Mouse (Mus musculus) midbrain, postnatal 0 days (tissue): ENCODE data around the gene Slc12a7. TPM values are rescaled to one million over a fixed set of nuclear protein-coding genes. Genes with fewer than 3 reads are reported as not detected.
"Not testable (repeated sequence)": the region's sequence is repeated elsewhere in the genome, so short reads cannot be mapped to it uniquely, and the experiment has no call there.

Experiments
- ATAC-seq: fragments of 200-750 bp; cut with Nextera tagmentation; 2 replicates; pipeline ENCODE4 v1.8.0; 2017; ENCODE audit warnings: moderate number of reproducible peaks, mild to moderate bottlenecking, moderate TSS enrichment, moderate library complexity; ENCODE audit not compliant: low FRiP score
- DNase-seq: peaks from one replicate; pipeline ENCODE4 v3.0.0-alpha.2; 2015; ENCODE audit warnings: low spot score
- H3K27ac ChIP-seq: fragments of 300-500 bp; sonication (generic); 2 replicates; pipeline ENCODE4 v1.5.1; 2014; ENCODE audit warnings: low read depth, mild to moderate bottlenecking, low read length, mixed read lengths
- H3K27me3 ChIP-seq: fragments of 300-500 bp; sonication (generic); 2 replicates; pipeline ENCODE4 v1.6.1; 2014; ENCODE audit warnings: low read length, control low read depth, mixed read lengths; ENCODE audit not compliant: insufficient read depth
- H3K36me3 ChIP-seq: fragments of 300-500 bp; sonication (generic); 2 replicates; pipeline ENCODE4 v1.6.1; 2014; ENCODE audit warnings: low read length, control low read depth, mixed read lengths; ENCODE audit not compliant: insufficient read depth
- H3K4me1 ChIP-seq: fragments of 300-500 bp; sonication (generic); 2 replicates; pipeline ENCODE4 v1.6.1; 2014; ENCODE audit warnings: mild to moderate bottlenecking, control low read depth, antibody characterized with exemption, low read length, mixed read lengths; ENCODE audit not compliant: insufficient read depth
- H3K4me2 ChIP-seq: fragments of 300-500 bp; sonication (generic); 2 replicates; pipeline ENCODE4 v1.6.1; 2014; ENCODE audit warnings: low read depth, mild to moderate bottlenecking, low read length, mixed read lengths; ENCODE audit not compliant: poor library complexity, severe bottlenecking
- H3K4me3 ChIP-seq: fragments of 300-500 bp; sonication (generic); 2 replicates; pipeline ENCODE4 v1.5.1; 2014; ENCODE audit warnings: low read depth, mild to moderate bottlenecking, low read length, moderate library complexity
- H3K9ac ChIP-seq: fragments of 300-500 bp; sonication (generic); replicated peaks from 2 replicates; pipeline ENCODE4 v1.6.1; 2014; ENCODE audit warnings: mild to moderate bottlenecking, low read length, moderate library complexity, mixed read lengths; ENCODE audit not compliant: poor library complexity, severe bottlenecking
- H3K9me3 ChIP-seq: fragments of 300-500 bp; sonication (generic); 2 replicates; pipeline ENCODE4 v1.6.1; 2016; ENCODE audit warnings: low read length, control low read depth
- CTCF ChIP-seq: IDR thresholded peaks from 2 replicates; pipeline ENCODE4 v1.5.1; 2016; ENCODE audit warnings: antibody characterized with exemption, mild to moderate bottlenecking
- WGBS: fragments of 180-500 bp; shearing (Covaris S2); extraction: QIAGEN DNeasy Blood & Tissue Kit; methylation state at CpG from one replicate; pipeline ENCODE4 v1.1.7; 2014; 5-methylcytosine and 5-hydroxymethylcytosine counted together
- polyA plus RNA-seq: library from polyadenylated mRNA; unstranded; fragments of >200 nt; fragmentation: Nextera tagmentation; extraction: Ambion mirVana; gene quantifications from 2 replicates; pipeline ENCODE4 v1.2.1, GENCODE M21; 2015
- total RNA-seq: library from RNA; depleted of rRNA; stranded (reverse); fragments of >200 nt; gene quantifications from 2 replicates; pipeline ENCODE4 v1.2.3, GENCODE M21; 2014

Slc12a7 gene
- total and polyA plus RNA-seq, 2 experiments from 2014 or later = 4.7 to 8.9 TPM

DNA sequence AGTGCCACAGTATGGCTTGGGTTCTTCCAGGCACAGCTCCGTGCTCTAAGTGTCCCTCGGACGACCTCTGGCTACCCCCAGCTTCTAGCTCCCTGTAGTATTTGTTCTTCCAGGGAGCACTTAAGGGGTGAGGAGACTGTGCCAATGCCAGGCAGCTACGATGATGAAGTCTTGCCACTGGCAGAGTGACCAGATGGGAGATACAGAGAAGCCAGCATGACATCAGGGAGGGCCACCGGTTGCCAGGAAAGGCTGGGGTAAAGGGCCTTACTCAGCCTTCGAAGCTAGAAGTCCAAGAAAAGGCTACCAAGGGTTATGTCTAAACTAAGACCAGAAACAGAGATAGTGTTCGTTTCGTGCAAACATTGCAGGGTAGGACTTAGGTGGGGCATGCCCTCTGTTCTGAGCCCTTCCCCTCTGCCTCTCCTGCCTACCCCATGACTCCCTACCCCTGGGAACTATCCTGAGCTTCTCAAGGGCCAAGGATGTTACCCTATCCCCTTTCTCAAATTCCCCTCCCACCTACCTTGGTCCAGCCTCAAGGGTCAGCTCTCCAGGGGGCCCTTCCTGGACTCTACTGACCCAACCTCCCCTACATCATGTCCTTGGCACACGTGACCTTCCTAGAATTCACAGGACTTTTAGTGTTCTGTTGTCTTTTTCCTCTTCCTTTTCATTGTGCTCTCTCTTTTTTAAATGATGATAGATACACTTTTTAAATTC lies 31.6 kb upstream of the Slc12a7 start:
- DNase-seq = peak; percentile 28
- Histone ChIP-seq H3K4me1 (no peaks in the 10 kb centered on the region), H3K36me3 (no peaks in the 10 kb centered on the region), H3K9ac (no peak overlapping the region), H3K9me3 (no peaks in the 10 kb centered on the region), H3K4me3 (no peak overlapping the region), H3K27ac (no peak overlapping the region), H3K27me3 (no peaks in the 10 kb centered on the region), H3K4me2 (no peak overlapping the region)
- 83% methylated on average over 9 of the region's 9 CpGs for WGBS
- ATAC-seq = no peak
- TF ChIP-seq CTCF = no peak

DNA sequence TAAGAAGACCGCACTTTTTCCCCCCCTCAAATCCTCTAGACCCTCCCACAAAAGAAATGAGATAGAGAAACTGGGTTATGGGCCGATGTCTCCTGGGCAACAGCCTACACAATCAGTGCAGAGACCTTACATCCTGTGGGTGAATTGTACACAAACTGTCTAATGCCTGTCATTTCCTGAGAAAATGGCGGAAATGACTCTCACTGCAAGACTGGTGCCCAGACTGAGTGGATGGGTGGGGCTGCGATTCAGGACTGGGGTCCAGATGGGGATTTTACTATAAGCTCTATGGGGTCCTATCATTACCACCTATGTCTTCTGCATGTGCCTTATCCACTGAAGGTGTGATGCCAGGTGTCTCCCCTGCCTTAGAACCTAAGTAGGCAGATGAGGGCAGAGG lies 30.1 kb upstream of the Slc12a7 start:
- H3K27ac ChIP-seq = no peak overlapping the region
- 89% methylated on average over 4 of the region's 4 CpGs for WGBS
- H3K9me3 ChIP-seq = no peaks in the 10 kb centered on the region
- H3K27me3 ChIP-seq = no peaks in the 10 kb centered on the region
- no peak overlapping the region for H3K9ac ChIP-seq
- ATAC-seq (no peak), DNase-seq (no peak)
- TF ChIP-seq CTCF = no peak
- H3K4me2 ChIP-seq = no peak overlapping the region
- H3K36me3 ChIP-seq = no peaks in the 10 kb centered on the region
- no peaks in the 10 kb centered on the region for H3K4me1 ChIP-seq
- H3K4me3 ChIP-seq = no peak overlapping the region

- not testable (repeated sequence) for H3K9me3 ChIP-seq, DNase-seq, H3K4me2 ChIP-seq, H3K36me3 ChIP-seq, ATAC-seq, H3K27ac ChIP-seq, H3K9ac ChIP-seq, H3K27me3 ChIP-seq, H3K4me1 ChIP-seq, H3K4me3 ChIP-seq
- 79% methylated on average over 4 of the region's 4 CpGs for WGBS
These were observed 29.4 kb upstream of the Slc12a7 start for GRCm38 (mm10) chr13:73703486-73703885.

- Histone ChIP-seq H3K9ac (no peak within 1 kb of the TSS), H3K4me1 (no peaks in the 10 kb centered on the region), H3K4me3 (no peak within 1 kb of the TSS), H3K9me3 (no peaks in the 10 kb centered on the region), H3K36me3 (no peaks in the 10 kb centered on the region), H3K27me3 (no peaks in the 10 kb centered on the region), H3K4me2 (no peak within 1 kb of the TSS), H3K27ac (no peak within 1 kb of the TSS)
- no peak for TF ChIP-seq CTCF
- ATAC-seq = no peak
- DNase-seq = peak; percentile 15
- 74% methylated on average over 7 of the region's 7 CpGs for WGBS
These were observed 28.1 kb upstream of the Slc12a7 start, which contains the start of gene Slc6a19 for GRCm38 (mm10) chr13:73704694-73705325. Gene Slc6a19, minus strand, starts transcription at chr13:73704865.

GRCm38 (mm10) chr13:73709491-73709890 lies 23.4 kb upstream of the Slc12a7 start:
- no peaks in the 10 kb centered on the region for H3K27me3 ChIP-seq
- H3K9me3 ChIP-seq = no peaks in the 10 kb centered on the region
- no peaks in the 10 kb centered on the region for H3K36me3 ChIP-seq
- TF ChIP-seq CTCF = no peak
- no peak overlapping the region for H3K4me3 ChIP-seq
- no peak for DNase-seq
- H3K27ac ChIP-seq = no peak overlapping the region
- no peak overlapping the region for H3K9ac ChIP-seq
- no peak for ATAC-seq
- no peaks in the 10 kb centered on the region for H3K4me1 ChIP-seq
- no peak overlapping the region for H3K4me2 ChIP-seq
- 77% methylated on average over 6 of the region's 6 CpGs for WGBS

DNA sequence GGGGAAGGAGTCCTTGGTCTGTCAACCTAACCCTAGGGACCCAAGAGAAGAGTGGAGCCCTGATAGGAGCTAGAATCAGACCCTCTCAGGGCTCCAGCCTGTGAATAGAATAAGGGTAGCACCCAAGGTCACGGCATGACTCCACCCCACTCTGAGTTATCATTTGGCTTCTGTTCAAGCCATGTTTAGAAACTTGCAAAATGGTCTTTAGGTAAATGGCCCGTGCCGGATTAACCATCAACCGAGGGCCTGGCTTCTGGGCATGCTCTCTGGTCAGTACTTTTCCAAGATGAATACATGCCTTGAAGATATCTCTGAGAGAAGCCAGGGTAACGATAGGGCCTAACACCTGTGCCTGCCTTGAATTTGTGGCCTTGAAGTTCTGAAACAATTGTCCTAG lies 21.7 kb upstream of the Slc12a7 start:
- Histone ChIP-seq H3K4me1 (no peaks in the 10 kb centered on the region), H3K9ac (no peak overlapping the region), H3K9me3 (no peaks in the 10 kb centered on the region), H3K4me2 (no peak overlapping the region), H3K4me3 (no peak overlapping the region), H3K27me3 (no peaks in the 10 kb centered on the region), H3K27ac (no peak overlapping the region), H3K36me3 (no peaks in the 10 kb centered on the region)
- no peak for TF ChIP-seq CTCF
- no peak for ATAC-seq
- 95% methylated on average over 5 of the region's 5 CpGs for WGBS
- DNase-seq = no peak
